Mouse (Mus musculus): Measurements from ENCODE around the gene Mafb. TPM values are rescaled to one million over a fixed set of nuclear protein-coding genes. Genes with fewer than 3 reads are reported as not detected.

Gene Mafb
- polyA plus RNA-seq, 1 experiment = 0.24 TPM

DNA sequence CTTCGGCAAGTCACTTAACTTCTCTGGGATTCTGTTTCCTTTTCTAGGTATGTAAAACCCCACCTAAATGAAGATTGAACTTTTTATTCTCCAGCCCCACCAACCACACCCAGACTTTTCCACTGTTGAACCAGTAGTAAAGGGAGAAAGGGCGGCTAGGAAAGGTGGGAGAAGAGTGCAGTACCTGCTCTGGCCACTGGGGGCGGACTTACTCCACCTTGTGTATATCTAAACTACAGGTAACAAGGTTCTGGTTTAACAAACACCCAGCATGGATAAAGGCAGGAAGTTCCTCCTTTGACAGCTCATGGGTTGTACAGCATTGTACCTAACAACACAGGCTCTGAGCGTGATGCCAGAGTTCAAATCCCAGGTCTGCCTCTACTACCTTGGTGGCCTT, 11.4 kb upstream of the Mafb start:
- Histone ChIP-seq H3K9ac (ENCODE audit: low read depth, poor library complexity, severe bottlenecking) (no peak overlapping the region), H3K4me1 (ENCODE audit: control insufficient read depth, insufficient read depth, low read length) (no peaks in the 10 kb centered on the region), H3K4me3 (ENCODE audit: low read depth, low read length) (no peak overlapping the region), H3K9me3 (replicated peaks; ENCODE audit: control insufficient read depth, insufficient read depth, low read length, poor library complexity, severe bottlenecking) (no peaks in the 10 kb centered on the region), H3K27me3 (ENCODE audit: control insufficient read depth, insufficient read depth, low read length, poor library complexity, severe bottlenecking) (peaks cover 2% of the 10 kb centered on the region; the same call in 1 of the 2 replicates), H3K36me3 (ENCODE audit: control insufficient read depth, insufficient read depth, low read length, poor library complexity, severe bottlenecking) (no peaks in the 10 kb centered on the region), H3K27ac (ENCODE audit: insufficient read depth, low read length) (no peak overlapping the region)
- TF ChIP-seq POLR2A (IDR thresholded peaks at IDR 0.05; ENCODE audit: insufficient read depth, low read length) (no peak), CTCF (IDR thresholded peaks at IDR 0.05; ENCODE audit: low read depth, low read length) (peak; percentile 66)

GRCm38 (mm10) chr2:160376236-160376635, 9.4 kb upstream of the Mafb start:
- TF ChIP-seq CTCF (IDR thresholded peaks at IDR 0.05; ENCODE audit: low read depth, low read length) (no peak), EP300 (IDR thresholded peaks at IDR 0.05; ENCODE audit: insufficient read depth, low read depth, low read length) (no peak), POLR2A (IDR thresholded peaks at IDR 0.05; ENCODE audit: insufficient read depth, low read length) (no peak)
- H3K9ac ChIP-seq (ENCODE audit: low read depth, poor library complexity, severe bottlenecking) = no peak overlapping the region
- no peaks in the 10 kb centered on the region for H3K4me1 ChIP-seq (ENCODE audit: control insufficient read depth, insufficient read depth, low read length)
- peaks cover 5% of the 10 kb centered on the region; the same call in 1 of the 2 replicates for H3K27me3 ChIP-seq (ENCODE audit: control insufficient read depth, insufficient read depth, low read length, poor library complexity, severe bottlenecking)
- H3K4me3 ChIP-seq (ENCODE audit: low read depth, low read length) = no peak overlapping the region
- H3K36me3 ChIP-seq (ENCODE audit: control insufficient read depth, insufficient read depth, low read length, poor library complexity, severe bottlenecking) = no peaks in the 10 kb centered on the region
- H3K27ac ChIP-seq (ENCODE audit: insufficient read depth, low read length) = no peak overlapping the region
- no peaks in the 10 kb centered on the region for H3K9me3 ChIP-seq (replicated peaks; ENCODE audit: control insufficient read depth, insufficient read depth, low read length, poor library complexity, severe bottlenecking)

DNA sequence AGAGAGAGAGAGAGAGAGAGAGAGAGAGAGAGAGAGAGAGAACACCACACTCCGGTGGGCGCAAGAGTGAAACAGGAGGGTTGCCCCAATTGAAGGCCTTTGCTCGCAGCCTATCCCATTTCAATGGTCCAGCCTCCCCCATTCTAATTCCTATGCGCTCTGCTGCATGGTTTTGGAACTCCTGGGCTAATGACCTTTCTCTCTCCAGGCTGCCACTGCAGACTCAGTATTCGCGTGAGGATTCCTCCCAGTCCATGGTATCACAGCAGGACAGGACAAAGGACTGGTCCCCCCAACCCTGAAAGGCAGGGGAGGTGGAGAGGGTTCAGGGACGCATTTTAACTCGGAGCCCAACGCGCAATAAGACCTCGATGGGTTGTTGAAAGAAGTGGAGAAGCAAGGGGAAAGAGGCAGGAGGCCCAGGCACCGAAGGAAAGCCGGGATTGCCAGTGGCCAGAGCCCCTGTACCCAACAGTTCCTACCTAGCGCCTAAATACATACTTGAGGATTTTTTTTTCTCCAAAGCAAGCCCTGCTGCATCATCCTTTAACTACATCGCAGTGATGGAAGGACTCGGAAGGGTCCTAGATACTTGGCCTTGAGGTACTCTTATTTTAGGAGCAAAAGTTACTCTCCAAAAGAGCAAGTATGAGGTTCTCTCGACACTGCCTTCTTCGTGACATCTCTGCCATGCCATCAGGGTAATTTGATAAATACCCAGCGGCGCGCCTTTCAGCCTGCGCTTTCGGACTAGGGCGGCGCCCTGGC, 3.0 kb upstream of the Mafb start:
- peaks cover 35% of the 10 kb centered on the region for H3K27me3 ChIP-seq (ENCODE audit: control insufficient read depth, insufficient read depth, low read length, poor library complexity, severe bottlenecking)
- H3K9ac ChIP-seq (ENCODE audit: low read depth, poor library complexity, severe bottlenecking) = no peak overlapping the region
- no peaks in the 10 kb centered on the region for H3K9me3 ChIP-seq (replicated peaks; ENCODE audit: control insufficient read depth, insufficient read depth, low read length, poor library complexity, severe bottlenecking)
- no peak for TF ChIP-seq EP300 (IDR thresholded peaks at IDR 0.05; ENCODE audit: insufficient read depth, low read depth, low read length)
- no peak for TF ChIP-seq POLR2A (IDR thresholded peaks at IDR 0.05; ENCODE audit: insufficient read depth, low read length)
- no peak for TF ChIP-seq CTCF (IDR thresholded peaks at IDR 0.05; ENCODE audit: low read depth, low read length)
- no peaks in the 10 kb centered on the region for H3K4me1 ChIP-seq (ENCODE audit: control insufficient read depth, insufficient read depth, low read length)
- H3K4me3 ChIP-seq (ENCODE audit: low read depth, low read length) = 0 out of 2 replicates have a peak overlapping the region, but pooled peaks have one; percentile 2
- H3K27ac ChIP-seq (ENCODE audit: insufficient read depth, low read length) = no peak overlapping the region
- no peaks in the 10 kb centered on the region for H3K36me3 ChIP-seq (ENCODE audit: control insufficient read depth, insufficient read depth, low read length, poor library complexity, severe bottlenecking)

GRCm38 (mm10) chr2:160368422-160369357, 1.8 kb upstream of the Mafb start:
- Histone ChIP-seq H3K27ac (ENCODE audit: insufficient read depth, low read length) (no peak overlapping the region), H3K4me3 (ENCODE audit: low read depth, low read length) (peak overlapping the region; percentile 35), H3K4me1 (ENCODE audit: control insufficient read depth, insufficient read depth, low read length) (no peaks in the 10 kb centered on the region), H3K9me3 (replicated peaks; ENCODE audit: control insufficient read depth, insufficient read depth, low read length, poor library complexity, severe bottlenecking) (no peaks in the 10 kb centered on the region), H3K9ac (ENCODE audit: low read depth, poor library complexity, severe bottlenecking) (no peak overlapping the region), H3K36me3 (ENCODE audit: control insufficient read depth, insufficient read depth, low read length, poor library complexity, severe bottlenecking) (no peaks in the 10 kb centered on the region), H3K27me3 (ENCODE audit: control insufficient read depth, insufficient read depth, low read length, poor library complexity, severe bottlenecking) (peaks cover 39% of the 10 kb centered on the region)
- TF ChIP-seq EP300 (IDR thresholded peaks at IDR 0.05; ENCODE audit: insufficient read depth, low read depth, low read length) = no peak
- TF ChIP-seq POLR2A (IDR thresholded peaks at IDR 0.05; ENCODE audit: insufficient read depth, low read length) = no peak
- no peak for TF ChIP-seq CTCF (IDR thresholded peaks at IDR 0.05; ENCODE audit: low read depth, low read length)

GRCm38 (mm10) chr2:160367448-160368208, 763 bp upstream of the Mafb start:
- H3K9me3 ChIP-seq (replicated peaks; ENCODE audit: control insufficient read depth, insufficient read depth, low read length, poor library complexity, severe bottlenecking) = no peaks in the 10 kb centered on the region
- peaks cover 41% of the 10 kb centered on the region for H3K27me3 ChIP-seq (ENCODE audit: control insufficient read depth, insufficient read depth, low read length, poor library complexity, severe bottlenecking)
- H3K4me1 ChIP-seq (ENCODE audit: control insufficient read depth, insufficient read depth, low read length) = no peaks in the 10 kb centered on the region
- no peak overlapping the region for H3K9ac ChIP-seq (ENCODE audit: low read depth, poor library complexity, severe bottlenecking)
- TF ChIP-seq POLR2A (IDR thresholded peaks at IDR 0.05; ENCODE audit: insufficient read depth, low read length) (no peak), CTCF (IDR thresholded peaks at IDR 0.05; ENCODE audit: low read depth, low read length) (peak; percentile 84), EP300 (IDR thresholded peaks at IDR 0.05; ENCODE audit: insufficient read depth, low read depth, low read length) (0 out of 2 replicates have a peak, but pooled peaks have one; percentile 26)
- peak overlapping the region; percentile 49 for H3K4me3 ChIP-seq (ENCODE audit: low read depth, low read length)
- H3K36me3 ChIP-seq (ENCODE audit: control insufficient read depth, insufficient read depth, low read length, poor library complexity, severe bottlenecking) = no peaks in the 10 kb centered on the region
- no peak overlapping the region for H3K27ac ChIP-seq (ENCODE audit: insufficient read depth, low read length)
